Mouse (Mus musculus): ENCODE data around the gene Nr2c2. TPM values are rescaled to one million over a fixed set of nuclear protein-coding genes. Genes with fewer than 3 reads are reported as not detected.

Nr2c2 gene
- polyA plus RNA-seq (2015; fragmentation: Nextera tagmentation; extraction: Ambion mirVana), result 10.0 and 11.2 TPM in 2 replicates

GRCm38 (mm10) chr6:92091130-92091591 lies at the start of gene Nr2c2:
Gene Nr2c2 (plus strand): TSS chr6:92091390.
- Histone ChIP-seq H3K9ac (ENCODE audit: low read length) (peak within 1 kb of the TSS; percentile 99), H3K4me2 (ENCODE audit: low read depth, low read length) (peak within 1 kb of the TSS; percentile 86), H3K4me1 (ENCODE audit: control insufficient read depth, insufficient read depth, low read length) (peaks cover 29% of the 10 kb centered on the region), H3K9me3 (replicated peaks; ENCODE audit: control insufficient read depth, low read length) (no peaks in the 10 kb centered on the region), H3K27me3 (ENCODE audit: control insufficient read depth, insufficient read depth, low read length) (no peaks in the 10 kb centered on the region), H3K27ac (ENCODE audit: low read length) (peak within 1 kb of the TSS; percentile 100), H3K4me3 (ENCODE audit: low read length) (peak within 1 kb of the TSS; percentile 96), H3K36me3 (ENCODE audit: control insufficient read depth, insufficient read depth) (no peaks in the 10 kb centered on the region)
- peak; percentile 56 for ATAC-seq (replicated peaks; ENCODE audit: extremely low read depth, insufficient read depth, low FRiP score)
- WGBS, result under 1% methylated on average over 37 of the region's 58 CpGs

- no peak overlapping the region for H3K4me2 ChIP-seq (ENCODE audit: low read depth, low read length)
- 0 out of 2 replicates have a peak, but pooled peaks cover 2% of the 10 kb centered on the region for H3K27me3 ChIP-seq (ENCODE audit: control insufficient read depth, insufficient read depth, low read length)
- no peak overlapping the region for H3K9ac ChIP-seq (ENCODE audit: low read length)
- H3K36me3 ChIP-seq (ENCODE audit: control insufficient read depth, insufficient read depth), result no peaks in the 10 kb centered on the region
- H3K4me3 ChIP-seq (ENCODE audit: low read length), result no peak overlapping the region
- no peak overlapping the region for H3K27ac ChIP-seq (ENCODE audit: low read length)
- no peaks in the 10 kb centered on the region for H3K9me3 ChIP-seq (replicated peaks; ENCODE audit: control insufficient read depth, low read length)
- WGBS, result 67% methylated on average over 4 of the region's 4 CpGs
- ATAC-seq (replicated peaks; ENCODE audit: extremely low read depth, insufficient read depth, low FRiP score), result no peak; the same call in 1 of the 2 replicates
- peaks cover 5% of the 10 kb centered on the region; the same call in 1 of the 2 replicates for H3K4me1 ChIP-seq (ENCODE audit: control insufficient read depth, insufficient read depth, low read length)
Measured at GRCm38 (mm10) chr6:92042055-92042454, 49.1 kb upstream of the Nr2c2 start.

- H3K4me2 ChIP-seq (ENCODE audit: low read depth, low read length), result no peak overlapping the region
- WGBS, result 30% methylated on average over 1 of the region's 1 CpGs
- H3K4me3 ChIP-seq (ENCODE audit: low read length), result no peak overlapping the region
- H3K36me3 ChIP-seq (ENCODE audit: control insufficient read depth, insufficient read depth), result no peaks in the 10 kb centered on the region
- ATAC-seq (replicated peaks; ENCODE audit: extremely low read depth, insufficient read depth, low FRiP score), result no peak
- peaks cover 5% of the 10 kb centered on the region; the same call in 1 of the 2 replicates for H3K4me1 ChIP-seq (ENCODE audit: control insufficient read depth, insufficient read depth, low read length)
- H3K9me3 ChIP-seq (replicated peaks; ENCODE audit: control insufficient read depth, low read length), result no peaks in the 10 kb centered on the region
- no peaks in the 10 kb centered on the region for H3K27me3 ChIP-seq (ENCODE audit: control insufficient read depth, insufficient read depth, low read length)
- no peak overlapping the region for H3K9ac ChIP-seq (ENCODE audit: low read length)
- H3K27ac ChIP-seq (ENCODE audit: low read length), result no peak overlapping the region
Measured at GRCm38 (mm10) chr6:92042850-92043249, 48.3 kb upstream of the Nr2c2 start.

GRCm38 (mm10) chr6:92057768-92058167 lies 33.4 kb upstream of the Nr2c2 start:
- 62% methylated on average over 2 of the region's 2 CpGs for WGBS
- H3K9ac ChIP-seq (ENCODE audit: low read length), result no peak overlapping the region
- no peak for ATAC-seq (replicated peaks; ENCODE audit: extremely low read depth, insufficient read depth, low FRiP score)

DNA sequence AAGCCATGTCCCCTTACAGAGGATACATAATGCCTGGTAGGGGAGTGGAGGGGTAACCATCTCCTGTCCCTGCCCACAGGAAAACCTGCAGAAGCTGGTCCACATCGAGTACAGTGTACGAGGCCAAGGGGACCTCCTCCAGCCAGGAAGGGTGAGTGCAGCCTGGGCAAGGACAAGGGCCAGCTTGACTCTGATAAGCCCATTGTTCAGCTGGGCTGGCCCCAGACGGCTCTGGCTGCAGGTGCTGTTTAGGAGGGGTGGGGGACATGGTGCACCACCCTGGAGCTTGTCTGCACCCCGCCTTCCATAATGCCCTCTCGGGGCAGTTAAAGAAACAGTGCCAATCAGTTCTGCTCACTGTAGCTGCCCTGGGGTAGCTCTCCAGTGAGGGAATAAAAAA lies 29.5 kb upstream of the Nr2c2 start:
- Histone ChIP-seq H3K27ac (ENCODE audit: low read length) (no peak overlapping the region), H3K9me3 (replicated peaks; ENCODE audit: control insufficient read depth, low read length) (no peaks in the 10 kb centered on the region), H3K9ac (ENCODE audit: low read length) (no peak overlapping the region), H3K27me3 (ENCODE audit: control insufficient read depth, insufficient read depth, low read length) (no peaks in the 10 kb centered on the region), H3K4me2 (ENCODE audit: low read depth, low read length) (no peak overlapping the region), H3K36me3 (ENCODE audit: control insufficient read depth, insufficient read depth) (no peaks in the 10 kb centered on the region), H3K4me1 (ENCODE audit: control insufficient read depth, insufficient read depth, low read length) (no peaks in the 10 kb centered on the region; the same call in 1 of the 2 replicates), H3K4me3 (ENCODE audit: low read length) (no peak overlapping the region)
- peak; percentile 24; the same call in 1 of the 2 replicates for ATAC-seq (replicated peaks; ENCODE audit: extremely low read depth, insufficient read depth, low FRiP score)
- 36% methylated on average over 5 of the region's 5 CpGs for WGBS

More at GRCm38 (mm10) chr6:92057768-92058167, 33.4 kb upstream of the Nr2c2 start:
- no peak overlapping the region for H3K27ac ChIP-seq (ENCODE audit: low read length)
- no peak overlapping the region for H3K4me3 ChIP-seq (ENCODE audit: low read length)
- no peaks in the 10 kb centered on the region; the same call in 1 of the 2 replicates for H3K4me1 ChIP-seq (ENCODE audit: control insufficient read depth, insufficient read depth, low read length)
- no peaks in the 10 kb centered on the region for H3K36me3 ChIP-seq (ENCODE audit: control insufficient read depth, insufficient read depth)
- no peaks in the 10 kb centered on the region for H3K27me3 ChIP-seq (ENCODE audit: control insufficient read depth, insufficient read depth, low read length)
- no peaks in the 10 kb centered on the region for H3K9me3 ChIP-seq (replicated peaks; ENCODE audit: control insufficient read depth, low read length)
- no peak overlapping the region for H3K4me2 ChIP-seq (ENCODE audit: low read depth, low read length)

- no peak overlapping the region for H3K9ac ChIP-seq (ENCODE audit: low read length)
- no peaks in the 10 kb centered on the region for H3K27me3 ChIP-seq (ENCODE audit: control insufficient read depth, insufficient read depth, low read length)
- no peak overlapping the region for H3K4me2 ChIP-seq (ENCODE audit: low read depth, low read length)
- H3K27ac ChIP-seq (ENCODE audit: low read length), result no peak overlapping the region
- no peak for ATAC-seq (replicated peaks; ENCODE audit: extremely low read depth, insufficient read depth, low FRiP score)
- no peak overlapping the region for H3K4me3 ChIP-seq (ENCODE audit: low read length)
- H3K36me3 ChIP-seq (ENCODE audit: control insufficient read depth, insufficient read depth), result no peaks in the 10 kb centered on the region
- H3K9me3 ChIP-seq (replicated peaks; ENCODE audit: control insufficient read depth, low read length), result no peaks in the 10 kb centered on the region
- no peaks in the 10 kb centered on the region; the same call in 1 of the 2 replicates for H3K4me1 ChIP-seq (ENCODE audit: control insufficient read depth, insufficient read depth, low read length)
- WGBS, result 72% methylated on average over 2 of the region's 2 CpGs
Measured at GRCm38 (mm10) chr6:92063452-92063851, 27.7 kb upstream of the Nr2c2 start.

DNA sequence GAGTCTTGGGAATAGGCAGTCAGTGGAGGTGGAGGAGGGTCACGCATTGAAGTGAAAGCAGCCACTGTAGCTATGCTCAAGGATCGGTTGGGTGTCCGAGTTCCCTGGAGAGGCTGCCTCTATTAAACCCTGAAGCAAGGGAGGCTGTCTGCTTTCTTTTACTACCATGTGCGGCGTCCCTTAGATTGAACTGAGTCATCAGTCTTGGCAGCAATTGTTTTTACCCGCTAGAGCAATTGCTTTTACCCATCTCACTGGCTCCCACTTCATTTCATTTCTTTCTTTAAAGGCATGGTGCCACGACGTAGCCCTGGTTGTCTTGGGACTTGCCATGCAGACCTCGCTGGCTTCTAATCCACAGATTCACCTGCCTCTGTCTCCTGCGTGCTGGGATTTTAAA lies 27.1 kb upstream of the Nr2c2 start:
- ATAC-seq (replicated peaks; ENCODE audit: extremely low read depth, insufficient read depth, low FRiP score), result no peak

GRCm38 (mm10) chr6:92065721-92066496 lies 25.3 kb upstream of the Nr2c2 start:
- H3K4me3 ChIP-seq (ENCODE audit: low read length), result no peak overlapping the region
- WGBS, result 53% methylated on average over 12 of the region's 12 CpGs
- no peak overlapping the region for H3K4me2 ChIP-seq (ENCODE audit: low read depth, low read length)
- no peak overlapping the region for H3K27ac ChIP-seq (ENCODE audit: low read length)
- no peaks in the 10 kb centered on the region for H3K27me3 ChIP-seq (ENCODE audit: control insufficient read depth, insufficient read depth, low read length)
- H3K36me3 ChIP-seq (ENCODE audit: control insufficient read depth, insufficient read depth), result no peaks in the 10 kb centered on the region
- H3K9ac ChIP-seq (ENCODE audit: low read length), result no peak overlapping the region
- H3K9me3 ChIP-seq (replicated peaks; ENCODE audit: control insufficient read depth, low read length), result no peaks in the 10 kb centered on the region
- no peaks in the 10 kb centered on the region; the same call in 1 of the 2 replicates for H3K4me1 ChIP-seq (ENCODE audit: control insufficient read depth, insufficient read depth, low read length)
- ATAC-seq (replicated peaks; ENCODE audit: extremely low read depth, insufficient read depth, low FRiP score), result no peak

More for the DNA sequence above, 27.1 kb upstream of the Nr2c2 start:
- Histone ChIP-seq H3K36me3 (ENCODE audit: control insufficient read depth, insufficient read depth) (no peaks in the 10 kb centered on the region), H3K9ac (ENCODE audit: low read length) (no peak overlapping the region), H3K4me3 (ENCODE audit: low read length) (no peak overlapping the region), H3K4me2 (ENCODE audit: low read depth, low read length) (no peak overlapping the region), H3K4me1 (ENCODE audit: control insufficient read depth, insufficient read depth, low read length) (no peaks in the 10 kb centered on the region; the same call in 1 of the 2 replicates), H3K27ac (ENCODE audit: low read length) (no peak overlapping the region), H3K27me3 (ENCODE audit: control insufficient read depth, insufficient read depth, low read length) (no peaks in the 10 kb centered on the region), H3K9me3 (replicated peaks; ENCODE audit: control insufficient read depth, low read length) (no peaks in the 10 kb centered on the region)
- WGBS, result 84% methylated on average over 10 of the region's 10 CpGs

- ATAC-seq (replicated peaks; ENCODE audit: extremely low read depth, insufficient read depth, low FRiP score), result peak; percentile 50; the same call in 1 of the 2 replicates
- H3K36me3 ChIP-seq (ENCODE audit: control insufficient read depth, insufficient read depth), result no peaks in the 10 kb centered on the region
- no peaks in the 10 kb centered on the region for H3K27me3 ChIP-seq (ENCODE audit: control insufficient read depth, insufficient read depth, low read length)
- H3K4me1 ChIP-seq (ENCODE audit: control insufficient read depth, insufficient read depth, low read length), result no peaks in the 10 kb centered on the region
- no peak overlapping the region for H3K4me2 ChIP-seq (ENCODE audit: low read depth, low read length)
- WGBS, result 29% methylated on average over 16 of the region's 16 CpGs
- H3K9ac ChIP-seq (ENCODE audit: low read length), result no peak overlapping the region
- no peak overlapping the region for H3K4me3 ChIP-seq (ENCODE audit: low read length)
- no peak overlapping the region for H3K27ac ChIP-seq (ENCODE audit: low read length)
- no peaks in the 10 kb centered on the region for H3K9me3 ChIP-seq (replicated peaks; ENCODE audit: control insufficient read depth, low read length)
Measured at GRCm38 (mm10) chr6:92067146-92067790, 23.9 kb upstream of the Nr2c2 start.
